Mouse (Mus musculus): ENCODE results near the gene Chchd10. TPM values are rescaled to one million over a fixed set of nuclear protein-coding genes. Genes with fewer than 3 reads are reported as not detected.

Chchd10 gene
- total RNA-seq, 2 experiments from 2014 or later = 310 to 396 TPM

GRCm38 (mm10) chr10:75948079-75948478 is 15.1 kb downstream of the Chchd10 start:
- DNase-seq (ENCODE audit: low spot score in 2 of 2) = no peak

- no peak for DNase-seq (ENCODE audit: low spot score in 2 of 2)
Observed at GRCm38 (mm10) chr10:75949053-75950045, 16.4 kb downstream of the Chchd10 start.

- no peak for DNase-seq (ENCODE audit: low spot score in 2 of 2)
Observed at GRCm38 (mm10) chr10:75950791-75951210, 17.9 kb downstream of the Chchd10 start.

- no peak for DNase-seq (ENCODE audit: low spot score in 2 of 2)
Observed at GRCm38 (mm10) chr10:75951424-75952050, 18.6 kb downstream of the Chchd10 start.

- no peak for DNase-seq (ENCODE audit: low spot score in 2 of 2)
Observed at GRCm38 (mm10) chr10:75954381-75954811, 21.5 kb downstream of the Chchd10 start, which contains the start of gene Gm5134. Gm5134 (plus strand) TSS chr10:75954514.

- no peak for DNase-seq (ENCODE audit: low spot score in 2 of 2)
Observed at GRCm38 (mm10) chr10:75973846-75974245, 40.9 kb downstream of the Chchd10 start.

GRCm38 (mm10) chr10:75975216-75975615 is 42.3 kb downstream of the Chchd10 start:
- DNase-seq (ENCODE audit: low spot score in 2 of 2) = no peak

GRCm38 (mm10) chr10:75978119-75978834 is 45.3 kb downstream of the Chchd10 start:
- no peak for DNase-seq (ENCODE audit: low spot score in 2 of 2)

- no peak for DNase-seq (ENCODE audit: low spot score in 2 of 2)
Observed at GRCm38 (mm10) chr10:75978835-75979157, 45.9 kb downstream of the Chchd10 start.

- DNase-seq (ENCODE audit: low spot score in 2 of 2) = no peak
Observed at GRCm38 (mm10) chr10:75979432-75979831, 46.5 kb downstream of the Chchd10 start.

Other genes with a start within 250 kb of the Chchd10 start
- gene Cabin1, start 168.8 kb upstream of the Chchd10 start, total RNA-seq (2021) = 10 to 100 TPM; 49.4 to 58.5 TPM
- gene Ddt, start 159.7 kb upstream of the Chchd10 start, total RNA-seq (2021) = 10 to 100 TPM; 57.0 to 67.9 TPM
- under 1 TPM in 1 of 2 experiments, not detected in 1; 0.82 TPM for gene Gm20441, start 152.2 kb upstream of the Chchd10 start, total RNA-seq (2021)
- gene Gstt3, start 151.7 kb upstream of the Chchd10 start, total RNA-seq (2021) = 10 to 100 TPM; 12.7 to 21.7 TPM
- 10 to 100 TPM; 21.1 to 30.2 TPM for gene Gstt1, start 134.5 kb upstream of the Chchd10 start, total RNA-seq (2021)
- not detected for gene Gstt4, start 110.6 kb upstream of the Chchd10 start, total RNA-seq (2021)
- 10 to 100 TPM; 33.0 to 41.5 TPM for gene Gstt2, start 95.7 kb upstream of the Chchd10 start, total RNA-seq (2021)
- 100 to 1,000 TPM; 294 to 301 TPM for gene Mif, start 72.9 kb upstream of the Chchd10 start, total RNA-seq (2021)
- 1 to 10 TPM; 3.0 to 6.0 TPM for gene Derl3, start 39.7 kb upstream of the Chchd10 start, total RNA-seq (2021)
- 10 to 100 TPM; 91.2 to 95.2 TPM for gene Smarcb1, start 11.5 kb upstream of the Chchd10 start, total RNA-seq (2021)
- 10 to 100 TPM; 14.7 to 19.0 TPM for gene Mmp11, start 3.4 kb downstream of the Chchd10 start, total RNA-seq (2021)
- 1 to 10 TPM in 1 of 2 experiments, under 1 TPM in 1; 0.90 to 1.8 TPM for gene Gm867, start 7.5 kb downstream of the Chchd10 start, total RNA-seq (2021)
- under 1 TPM; 0.53 to 0.71 TPM for gene Vpreb3, start 9.9 kb downstream of the Chchd10 start, total RNA-seq (2021)
- under 1 TPM; 0.14 TPM for gene Gm5134, start 21.4 kb downstream of the Chchd10 start, total RNA-seq (2021)
- gene Zfp280b, start 99.5 kb downstream of the Chchd10 start, total RNA-seq (2021) = 10 to 100 TPM; 14.5 to 16.6 TPM
- not detected for gene Slc5a4b, start 177.8 kb downstream of the Chchd10 start, total RNA-seq (2021)
- gene Slc5a4a, start 214.3 kb downstream of the Chchd10 start, total RNA-seq (2021) = not detected